Mouse (Mus musculus) cerebellum, adult (tissue): ENCODE results near the gene Asic4.

Source experiments
- ATAC-seq: cut with Nextera tagmentation; 2 replicates; pipeline ENCODE4 v1.9.2; 2017; ENCODE audit warnings: mild to moderate bottlenecking, moderate library complexity, mixed read lengths; ENCODE audit not compliant: insufficient number of reproducible peaks, low FRiP score, low TSS enrichment

Gene Asic4

GRCm38 (mm10) chr1:75521321-75522031 is 71.2 kb downstream of the Asic4 start, which contains the start of gene Stk11ip:
Stk11ip (plus strand) TSS chr1:75521529.
- ATAC-seq: peak; percentile 98
